ENCODE assay signal across 39 mouse cellular contexts in genomic region chr1:134339162-134339561, GRCm38 (mm10). TPM values are rescaled to one million over a fixed set of nuclear protein-coding genes. Genes with fewer than 3 reads are reported as not detected.
A peak's percentile ranks its signal among the peaks of the same experiment; 100 is the strongest.
DNase-seq lines count a peak whose midpoint lies in the region; ATAC-seq and TF ChIP-seq lines count a peak whose summit lies in the region.
"Had no signal": no experiment of that assay in that cellular context is flagged by ENCODE, and none has a peak within 500 bp of the region (broad histone marks: within the 10 kb centered on the region; RNA-seq: fewer than 3 reads in every experiment).

No protein-coding gene starts in this region.

- 68% methylated on average over 7 of the region's 7 CpGs for WGBS in cerebellum, adult 2 months
- WGBS in embryonic facial prominence, embryonic 14.5 days = 82% methylated on average over 7 of the region's 7 CpGs
- 91% methylated on average over 7 of the region's 7 CpGs for WGBS in embryonic facial prominence, embryonic 10.5 days
- WGBS in heart, embryonic 14.5 days = 43% methylated on average over 7 of the region's 7 CpGs

- H3K36me3 ChIP-seq in embryonic facial prominence, embryonic 14.5 days (ENCODE audit: control insufficient read depth, insufficient read depth, low read length) = no peaks in the 10 kb centered on the region
- H3K36me3 ChIP-seq in embryonic facial prominence, embryonic 10.5 days (replicated peaks) = no peaks in the 10 kb centered on the region
- no peaks in the 10 kb centered on the region for H3K36me3 ChIP-seq in heart, embryonic 14.5 days (ENCODE audit: control insufficient read depth, insufficient read depth, low read length)
- H3K36me3 ChIP-seq: embryonic facial prominence, embryonic 13.5 days; forebrain, embryonic 12.5 days; hindbrain, embryonic 10.5 days; hindbrain, embryonic 15.5 days; kidney, embryonic 15.5 days; limb, embryonic 15.5 days; liver, embryonic 13.5 days; midbrain, embryonic 12.5 days; neural tube, embryonic 13.5 days had no signal

- no peak for DNase-seq in cerebellum, adult 2 months
- DNase-seq in cerebellum, postnatal 10 days = no peak
- DNase-seq in embryonic facial prominence, embryonic 14.5 days (ENCODE audit: low spot score) = no peak
- DNase-seq in embryonic facial prominence, embryonic 10.5 days (ENCODE audit: low spot score) = no peak
- DNase-seq in heart, postnatal 14 days = no peak
- peak; percentile 42 for DNase-seq in 3T3-L1 (ENCODE audit: low read depth, low spot score)
- no peak for DNase-seq in frontal cortex, postnatal 25 days (ENCODE audit: low spot score in 2 of 2)
- DNase-seq: adrenal gland, postnatal 10 days; embryo, embryonic 11 days; forebrain, postnatal 0 days; gastrocnemius, postnatal 10 days; kidney, adult 11 months; kidney, postnatal 25 days; liver, embryonic 13.5 days; lung, adult 18-20 months; right cerebral cortex, postnatal 4 days; thymus, adult 18-20 months; thymus, postnatal 25 days had no signal

- H3K27me3 ChIP-seq in cerebellum, adult 2 months (ENCODE audit: control insufficient read depth, insufficient read depth, low read length) = no peaks in the 10 kb centered on the region
- no peaks in the 10 kb centered on the region for H3K27me3 ChIP-seq in embryonic facial prominence, embryonic 14.5 days (replicated peaks; ENCODE audit: control insufficient read depth, insufficient read depth, low read length)
- peaks cover 17% of the 10 kb centered on the region for H3K27me3 ChIP-seq in embryonic facial prominence, embryonic 10.5 days (replicated peaks; ENCODE audit: low read depth, poor library complexity, severe bottlenecking)
- H3K27me3 ChIP-seq in heart, embryonic 14.5 days (ENCODE audit: control insufficient read depth, insufficient read depth, low read length) = no peaks in the 10 kb centered on the region
- H3K27me3 ChIP-seq: embryonic facial prominence, embryonic 13.5 days; hindbrain, embryonic 15.5 days; kidney, embryonic 15.5 days; limb, embryonic 15.5 days; Patski had no signal

- intact Hi-C loops in heart, postnatal 14 days (cut with DNase I) = no loop called here

- peak overlapping the region; percentile 37; the same call in 1 of the 2 replicates for H3K27ac ChIP-seq in cerebellum, adult 2 months (ENCODE audit: insufficient read depth, low read length)
- H3K27ac ChIP-seq in embryonic facial prominence, embryonic 14.5 days (replicated peaks; ENCODE audit: low read depth, low read length) = no peak overlapping the region
- no peak overlapping the region for H3K27ac ChIP-seq in embryonic facial prominence, embryonic 10.5 days (replicated peaks)
- H3K27ac ChIP-seq in heart, embryonic 14.5 days (replicated peaks in 1 of 2; ENCODE audit: control insufficient read depth in 1 of 2, insufficient read depth in 1 of 2, low read depth in 2 of 2, low read length in 2 of 2) = peak overlapping the region; percentile 65 to 80
- H3K27ac ChIP-seq: embryonic facial prominence, embryonic 13.5 days; forebrain, embryonic 12.5 days; hindbrain, embryonic 10.5 days; hindbrain, embryonic 15.5 days; kidney, embryonic 15.5 days; layer of hippocampus, adult 2 months; left cerebral cortex, adult 2 months; limb, embryonic 15.5 days; liver, embryonic 13.5 days; midbrain, embryonic 12.5 days; neural tube, embryonic 13.5 days; stomach, postnatal 0 days had no signal

- ATAC-seq in embryonic facial prominence, embryonic 14.5 days (ENCODE audit: low read depth) = peak; percentile 47
- ATAC-seq in heart, embryonic 14.5 days (ENCODE audit: insufficient number of reproducible peaks, insufficient read depth, low FRiP score, low read depth) = no peak
- ATAC-seq: forebrain, postnatal 0 days; inflammation-experienced regulatory T-cells, adult 6 months; lung, postnatal 0 days; Patski had no signal

- H3K9me3 ChIP-seq in embryonic facial prominence, embryonic 14.5 days (ENCODE audit: control insufficient read depth, low read length) = no peaks in the 10 kb centered on the region
- no peaks in the 10 kb centered on the region for H3K9me3 ChIP-seq in embryonic facial prominence, embryonic 10.5 days
- H3K9me3 ChIP-seq in heart, embryonic 14.5 days (ENCODE audit: control insufficient read depth, low read length) = no peaks in the 10 kb centered on the region
- H3K9me3 ChIP-seq: embryonic facial prominence, embryonic 13.5 days; forebrain, embryonic 12.5 days; hindbrain, embryonic 10.5 days; hindbrain, embryonic 15.5 days; kidney, embryonic 15.5 days; limb, embryonic 15.5 days; liver, embryonic 13.5 days; midbrain, embryonic 12.5 days; neural tube, embryonic 13.5 days had no signal

- TF ChIP-seq CTCF in cerebellum, adult 2 months (IDR thresholded peaks at IDR 0.05; ENCODE audit: borderline replicate concordance, insufficient read depth, low read depth, low read length) = no peak

- H3K4me2 ChIP-seq in embryonic facial prominence, embryonic 14.5 days (ENCODE audit: low read depth, low read length) = no peak overlapping the region
- peak overlapping the region; percentile 31; the same call in 1 of the 2 replicates for H3K4me2 ChIP-seq in heart, embryonic 14.5 days (ENCODE audit: low read length)
- H3K4me2 ChIP-seq: embryonic facial prominence, embryonic 13.5 days; forebrain, embryonic 12.5 days; hindbrain, embryonic 15.5 days; kidney, embryonic 15.5 days; limb, embryonic 15.5 days; liver, embryonic 13.5 days; midbrain, embryonic 12.5 days; neural tube, embryonic 13.5 days had no signal

- peaks cover 45% of the 10 kb centered on the region for H3K4me1 ChIP-seq in cerebellum, adult 2 months (ENCODE audit: control insufficient read depth, insufficient read depth, low read length)
- peaks cover 16% of the 10 kb centered on the region; the same call in 1 of the 2 replicates for H3K4me1 ChIP-seq in embryonic facial prominence, embryonic 14.5 days (ENCODE audit: control insufficient read depth, insufficient read depth, low read length)
- H3K4me1 ChIP-seq in embryonic facial prominence, embryonic 10.5 days = peaks cover 27% of the 10 kb centered on the region
- H3K4me1 ChIP-seq in heart, embryonic 14.5 days (ENCODE audit: control insufficient read depth in 2 of 2, insufficient read depth in 2 of 2, low read length in 2 of 2) = peaks cover 48 to 80% of the 10 kb centered on the region in 2 experiments

- H3K4me3 ChIP-seq in cerebellum, adult 2 months (replicated peaks; ENCODE audit: insufficient read depth, low read depth, low read length) = no peak overlapping the region
- H3K4me3 ChIP-seq in embryonic facial prominence, embryonic 14.5 days (ENCODE audit: low read depth, low read length) = no peak overlapping the region
- no peak overlapping the region for H3K4me3 ChIP-seq in embryonic facial prominence, embryonic 10.5 days
- H3K4me3 ChIP-seq in heart, embryonic 14.5 days (ENCODE audit: control insufficient read depth in 1 of 2, insufficient read depth in 1 of 2, low read depth in 1 of 2, low read length in 2 of 2) = no peak overlapping the region
- H3K4me3 ChIP-seq: embryonic facial prominence, embryonic 13.5 days; forebrain, embryonic 12.5 days; hindbrain, embryonic 10.5 days; hindbrain, embryonic 15.5 days; kidney, embryonic 15.5 days; layer of hippocampus, adult 2 months; left cerebral cortex, adult 2 months; limb, embryonic 15.5 days; liver, embryonic 13.5 days; midbrain, embryonic 12.5 days; neural tube, embryonic 13.5 days had no signal

- no peak overlapping the region for H3K9ac ChIP-seq in embryonic facial prominence, embryonic 14.5 days (ENCODE audit: low read depth, low read length)
- no peak overlapping the region for H3K9ac ChIP-seq in heart, embryonic 14.5 days (ENCODE audit: low read length)
- H3K9ac ChIP-seq: embryonic facial prominence, embryonic 13.5 days; forebrain, embryonic 12.5 days; forebrain, postnatal 0 days; hindbrain, embryonic 15.5 days; kidney, embryonic 15.5 days; limb, embryonic 15.5 days; liver, embryonic 13.5 days; midbrain, embryonic 12.5 days; neural tube, embryonic 13.5 days had no signal

- no peak for TF ChIP-seq POLR2A in cerebellum, adult 2 months (IDR thresholded peaks at IDR 0.05; ENCODE audit: borderline replicate concordance, insufficient read depth, low read length)

RNA-seq across cellular contexts. Expression of gene Ppfia4, which starts 6.4 kb away (rescaled TPM):
- 192 and 220 TPM in 2 replicates for polyA plus RNA-seq in cerebellum, adult 2 months (2012; rRNA removed)
- 12.8 and 14.1 TPM in 2 replicates for polyA plus RNA-seq in embryonic facial prominence, embryonic 14.5 days (2014; fragmentation: Nextera tagmentation; extraction: Ambion mirVana)
- polyA plus RNA-seq in embryonic facial prominence, embryonic 10.5 days (2016; fragmentation: Nextera tagmentation; extraction: Ambion mirVana) = 2.4 and 2.5 TPM in 2 replicates
- polyA plus RNA-seq in heart, embryonic 14.5 days (2014; fragmentation: Nextera tagmentation; extraction: Ambion mirVana) = 10.5 and 11.9 TPM in 2 replicates
- 1 to 10 TPM; 2.8 to 3.5 TPM for total RNA-seq in heart, postnatal 14 days (2021)
- total RNA-seq: MEL had no signal

RNA-seq across cellular contexts. Expression of gene Tmem183a, which starts 22.6 kb away (rescaled TPM):
- 66.2 and 68.4 TPM in 2 replicates for polyA plus RNA-seq in cerebellum, adult 2 months (2012; rRNA removed)
- 75.3 and 78.0 TPM in 2 replicates for polyA plus RNA-seq in embryonic facial prominence, embryonic 14.5 days (2014; fragmentation: Nextera tagmentation; extraction: Ambion mirVana)
- 119 and 126 TPM in 2 replicates for polyA plus RNA-seq in embryonic facial prominence, embryonic 10.5 days (2016; fragmentation: Nextera tagmentation; extraction: Ambion mirVana)
- polyA plus RNA-seq in heart, embryonic 14.5 days (2014; fragmentation: Nextera tagmentation; extraction: Ambion mirVana) = 62.5 and 69.3 TPM in 2 replicates
- 10 to 100 TPM; 22.6 to 22.8 TPM for total RNA-seq in heart, postnatal 14 days (2021)

RNA-seq across cellular contexts. Expression of gene 4933406M09Rik, which starts 46.6 kb away (rescaled TPM):
- not detected in 2 replicates for polyA plus RNA-seq in cerebellum, adult 2 months (2012; rRNA removed)
- polyA plus RNA-seq in embryonic facial prominence, embryonic 14.5 days (2014; fragmentation: Nextera tagmentation; extraction: Ambion mirVana) = not detected in 2 replicates
- polyA plus RNA-seq in embryonic facial prominence, embryonic 10.5 days (2016; fragmentation: Nextera tagmentation; extraction: Ambion mirVana) = not detected in 2 replicates
- polyA plus RNA-seq in heart, embryonic 14.5 days (2014; fragmentation: Nextera tagmentation; extraction: Ambion mirVana) = not detected in 2 replicates
- total RNA-seq in heart, postnatal 14 days (2021) = not detected
- total RNA-seq: adrenal gland, postnatal 10 days; forebrain, postnatal 0 days; gastrocnemius, postnatal 10 days; layer of hippocampus, adult 2 months; layer of hippocampus, postnatal 14 days; left cerebral cortex, adult 2 months; left cerebral cortex, postnatal 25 days; MEL; midbrain, postnatal 0 days had no signal
- polyA plus RNA-seq: embryonic facial prominence, embryonic 13.5 days; forebrain, embryonic 12.5 days; forebrain, postnatal 0 days; gonadal fat pad, adult 2 months; hindbrain, embryonic 10.5 days; hindbrain, embryonic 15.5 days; inflammation-experienced regulatory T-cells, adult 6 months; kidney, embryonic 15.5 days; limb, embryonic 15.5 days; liver, embryonic 13.5 days; midbrain, embryonic 12.5 days; midbrain, postnatal 0 days; neural tube, embryonic 13.5 days; Patski; spleen, adult 2 months; stomach, postnatal 0 days had no signal

RNA-seq across cellular contexts. Expression of gene Myog, which starts 49.4 kb away (rescaled TPM):
- 0.06 TPM in 1 of 2 replicates, not detected in the other for polyA plus RNA-seq in cerebellum, adult 2 months (2012; rRNA removed)
- 219 and 223 TPM in 2 replicates for polyA plus RNA-seq in embryonic facial prominence, embryonic 14.5 days (2014; fragmentation: Nextera tagmentation; extraction: Ambion mirVana)
- 0.62 and 3.1 TPM in 2 replicates for polyA plus RNA-seq in embryonic facial prominence, embryonic 10.5 days (2016; fragmentation: Nextera tagmentation; extraction: Ambion mirVana)
- 0.62 and 0.70 TPM in 2 replicates for polyA plus RNA-seq in heart, embryonic 14.5 days (2014; fragmentation: Nextera tagmentation; extraction: Ambion mirVana)
- total RNA-seq in heart, postnatal 14 days (2021) = not detected
- total RNA-seq: layer of hippocampus, adult 2 months; layer of hippocampus, postnatal 14 days; left cerebral cortex, adult 2 months; left cerebral cortex, postnatal 25 days; MEL had no signal
- polyA plus RNA-seq: gonadal fat pad, adult 2 months; hindbrain, embryonic 15.5 days; inflammation-experienced regulatory T-cells, adult 6 months; lung, postnatal 0 days; midbrain, postnatal 0 days; Patski; spleen, adult 2 months had no signal

Comparison
In these comparisons a context has a peak if more than half of its experiments do, and no peak if none do; other contexts are left out.
1. H3K27ac ChIP-seq: peak in cerebellum, adult 2 months (single experiment) and heart, embryonic 14.5 days (2 of 2); none in embryonic facial prominence, embryonic 14.5 days (single experiment) and embryonic facial prominence, embryonic 10.5 days (single experiment).
2. RNA of gene Ppfia4, which starts 6.4 kb away (polyA plus RNA-seq): 192 to 220 TPM in cerebellum, adult 2 months; 12.8 to 14.1 TPM in embryonic facial prominence, embryonic 14.5 days, 10.5 to 11.9 TPM in heart, embryonic 14.5 days and 2.4 to 2.5 TPM in embryonic facial prominence, embryonic 10.5 days; every median in the first group is over 10 times any median in the second.